Mouse (Mus musculus) left cerebral cortex, postnatal 36 days (tissue): ENCODE measurements around the gene 4930550C14Rik. TPM values are rescaled to one million over a fixed set of nuclear protein-coding genes. Genes with fewer than 3 reads are reported as not detected.

Experiments used
- DNase-seq, 2 experiments: peaks; one replicate each; pipeline ENCODE4 v3.0.0; 2021 to 2022; ENCODE audit warnings: low spot score in 2 of 2, mixed read lengths in 1 of 2
- intact Hi-C: fragments of 180-260 bp; cut with DNase I; formaldehyde crosslinking; loops from one replicate; pipeline ENCODE4 v1.15.1; 2025
- total RNA-seq, 2 experiments: library from RNA; stranded (reverse); gene quantifications; 2 replicates each; pipeline ENCODE4 v1.2.3; 2021

4930550C14Rik gene
- total RNA-seq = 1 to 10 TPM in 1 of 2 experiments, under 1 TPM in 1; 0.30 to 1.2 TPM

DNA sequence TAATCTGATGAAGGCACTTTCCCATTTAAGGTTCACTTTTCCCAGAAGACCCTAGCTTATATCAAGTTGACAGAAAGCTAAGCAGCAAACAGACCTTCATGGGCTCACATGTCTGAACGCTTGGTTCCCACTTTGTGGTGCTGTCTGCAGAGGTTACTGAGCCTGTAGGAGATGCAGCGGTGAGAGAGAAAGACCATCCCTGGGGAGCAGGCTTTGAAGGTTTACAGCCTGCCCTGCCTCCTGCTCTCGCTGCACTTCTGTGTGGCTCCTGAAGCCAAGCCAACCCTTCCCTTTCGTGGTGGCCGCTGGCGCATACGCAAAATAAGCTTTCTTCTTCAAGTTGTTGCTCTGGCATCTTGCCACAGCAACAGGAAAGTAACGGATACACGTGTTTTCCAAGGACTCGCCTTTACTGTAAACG is at the start of gene 4930550C14Rik:
Gene 4930550C14Rik (plus strand): TSS at position 35 of the 421 bp plus-strand sequence.
- peak in 1 of 2 experiments; percentile 15 for DNase-seq
- intact Hi-C loops = no loop called here

DNA sequence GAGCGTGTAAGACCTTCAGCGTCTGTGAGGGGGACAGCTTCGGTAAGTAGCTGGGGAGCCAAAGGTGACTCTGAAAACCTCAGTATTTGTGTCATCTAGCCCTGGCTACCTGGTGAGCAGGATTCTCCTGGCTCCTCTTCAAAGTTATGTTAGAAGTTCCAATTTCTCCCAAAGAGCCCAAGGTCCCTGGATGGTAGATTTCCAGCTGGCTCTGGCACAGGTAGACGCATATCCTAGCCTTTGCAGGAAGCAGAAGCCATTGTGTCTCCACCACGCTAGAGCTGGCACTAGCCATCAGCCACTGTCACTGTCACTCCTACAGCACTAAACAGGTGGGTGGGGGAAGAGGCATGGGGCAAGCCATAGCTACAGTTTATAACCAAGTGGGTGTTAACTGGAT is 49.0 kb upstream of the 4930550C14Rik start:
- intact Hi-C loops = no loop called here
- DNase-seq = no peak

DNA sequence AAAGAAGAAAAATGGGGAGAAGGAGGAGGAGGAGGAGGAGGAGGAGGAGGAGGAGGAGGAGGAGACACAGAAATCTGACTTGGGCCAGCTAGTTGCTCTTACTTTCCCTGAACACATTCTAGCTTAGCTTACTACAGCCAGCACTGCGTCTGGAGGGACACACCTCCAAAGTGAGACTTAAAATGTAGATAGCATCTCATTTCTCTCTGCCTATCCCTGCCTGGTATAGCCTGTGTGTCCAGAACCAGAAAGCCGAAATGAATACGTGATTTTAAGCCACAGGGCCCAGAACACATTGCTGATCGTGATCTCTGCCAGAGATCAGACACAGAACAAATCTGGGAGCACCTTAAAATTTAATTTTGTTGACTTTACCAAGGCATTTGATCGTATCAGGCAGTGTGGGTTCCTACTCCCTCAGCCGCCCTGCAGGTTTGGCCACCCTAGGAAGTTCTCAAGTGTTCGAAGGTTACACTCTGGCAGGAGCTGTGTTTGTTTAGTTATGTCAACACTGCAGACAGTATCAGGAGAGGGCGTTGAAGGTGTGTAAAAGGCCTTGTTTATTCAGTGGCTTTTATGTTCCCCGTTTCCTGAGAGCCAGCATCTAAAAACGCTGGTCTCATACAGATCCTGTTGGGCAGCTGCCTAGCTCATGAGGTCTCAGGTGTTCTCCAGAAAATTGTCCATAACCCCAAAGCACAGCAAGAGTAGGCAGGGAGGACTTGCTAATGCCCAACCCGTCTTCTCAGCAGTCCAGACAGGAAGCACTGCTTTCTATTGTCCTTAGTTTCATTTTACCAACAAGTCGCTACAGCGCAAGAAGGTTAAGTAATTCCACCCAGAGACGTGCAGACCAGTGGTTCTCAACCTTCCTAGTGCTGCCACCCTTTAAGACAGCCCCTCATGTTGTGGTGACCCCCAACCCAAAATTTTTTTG is 45.6 kb upstream of the 4930550C14Rik start:
- no peak for DNase-seq
- intact Hi-C loops = no loop called here

DNA sequence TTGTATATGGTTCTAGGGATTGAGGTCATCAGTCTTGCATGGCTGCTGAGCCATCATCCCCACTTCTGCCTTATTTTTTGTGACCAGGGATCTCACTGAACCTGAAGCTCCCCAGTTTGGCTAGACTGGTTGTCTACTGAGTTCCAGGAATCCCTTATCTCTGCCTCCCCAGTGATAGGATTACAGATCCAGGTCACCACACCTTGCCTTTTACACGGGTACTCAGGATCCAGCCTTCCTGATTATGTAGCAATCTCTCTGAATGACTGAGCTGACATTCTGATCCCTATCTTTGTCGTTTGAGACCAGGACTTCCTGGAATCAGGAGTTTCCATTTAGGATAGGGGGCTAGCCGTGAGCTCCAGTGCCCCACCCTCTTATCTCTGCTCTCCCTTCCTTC is 30.8 kb upstream of the 4930550C14Rik start:
- no peak for DNase-seq
- intact Hi-C loops = no loop called here

DNA sequence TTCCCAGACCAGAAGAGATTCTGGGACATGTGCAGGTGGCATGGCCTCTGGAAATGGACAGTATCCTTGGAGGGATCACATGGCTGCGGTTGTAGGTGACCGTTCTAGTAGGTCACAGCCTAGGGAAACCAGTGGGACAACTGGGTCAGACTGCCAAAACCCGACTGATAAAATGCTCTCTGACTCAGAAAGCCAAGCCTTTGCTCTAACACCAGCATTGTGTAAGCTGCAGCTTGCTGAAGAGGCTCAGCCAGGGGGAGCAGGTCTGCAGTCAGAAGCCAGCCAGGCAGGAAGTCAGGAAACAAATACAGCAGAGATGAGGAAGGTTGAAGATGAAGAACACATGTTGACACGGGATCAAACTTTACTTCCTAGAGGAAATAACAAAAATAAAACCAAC is 26.2 kb upstream of the 4930550C14Rik start:
- DNase-seq = no peak
- intact Hi-C loops = no loop called here

DNA sequence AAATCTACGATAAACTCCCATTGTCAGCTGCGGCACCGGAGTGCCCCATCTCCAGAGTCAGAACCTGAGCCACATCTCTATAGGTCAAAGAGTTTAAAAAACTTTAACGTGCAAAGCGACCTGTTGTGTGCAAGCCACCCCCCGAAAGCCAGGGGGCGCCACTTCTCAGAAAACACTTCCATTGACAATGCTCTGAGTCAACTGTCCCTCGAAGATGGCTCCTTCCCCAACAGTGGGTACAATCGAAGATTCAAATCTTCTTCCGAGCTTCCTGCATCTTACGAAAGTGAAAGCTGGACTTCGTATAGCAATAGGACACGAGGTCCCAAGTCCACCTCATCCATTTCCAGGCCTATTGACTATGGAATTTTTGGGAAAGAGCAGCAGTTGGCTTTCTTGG is 25.3 kb upstream of the 4930550C14Rik start:
- intact Hi-C loops = no loop called here
- DNase-seq = no peak

DNA sequence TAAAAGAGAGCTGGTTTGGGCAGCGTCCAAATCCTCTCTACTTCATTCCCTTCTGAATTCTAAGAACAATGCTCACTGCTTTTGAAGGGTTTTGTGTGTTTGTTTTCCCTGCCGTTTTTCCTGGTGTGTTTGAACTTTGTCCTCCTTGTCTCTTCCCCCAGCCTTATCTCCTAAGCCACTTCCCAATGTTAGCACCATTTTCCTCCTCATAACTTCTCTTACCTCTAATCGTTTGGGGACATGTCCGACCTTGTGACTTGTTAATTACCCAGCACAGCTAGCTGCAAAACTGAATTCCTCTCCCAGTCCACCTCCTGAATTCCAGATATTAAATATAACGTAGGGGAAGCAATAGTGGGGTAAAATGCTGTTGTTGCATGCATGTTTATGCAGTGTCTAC is 24.5 kb upstream of the 4930550C14Rik start:
- no peak for DNase-seq
- intact Hi-C loops = no loop called here

DNA sequence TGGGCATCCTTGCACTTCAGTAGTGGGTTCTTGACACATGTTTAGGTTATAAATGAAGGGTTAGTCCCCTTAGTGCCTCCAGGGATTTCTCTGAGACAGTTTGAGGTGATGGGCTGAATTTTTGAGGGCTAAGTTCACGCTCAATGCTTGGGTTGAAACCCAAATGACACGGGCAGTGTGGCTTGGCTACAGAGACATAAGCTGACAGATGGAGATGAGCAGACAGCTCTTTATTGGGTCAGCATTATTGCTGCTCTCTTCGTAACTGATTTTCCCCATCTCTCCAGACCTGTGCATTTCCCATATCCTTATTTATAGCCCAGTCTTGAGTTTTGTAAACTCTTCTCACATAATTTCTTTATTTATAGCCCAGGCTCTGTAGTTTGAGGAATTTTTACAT is 24.0 kb upstream of the 4930550C14Rik start:
- DNase-seq = no peak
- intact Hi-C loops = no loop called here

DNA sequence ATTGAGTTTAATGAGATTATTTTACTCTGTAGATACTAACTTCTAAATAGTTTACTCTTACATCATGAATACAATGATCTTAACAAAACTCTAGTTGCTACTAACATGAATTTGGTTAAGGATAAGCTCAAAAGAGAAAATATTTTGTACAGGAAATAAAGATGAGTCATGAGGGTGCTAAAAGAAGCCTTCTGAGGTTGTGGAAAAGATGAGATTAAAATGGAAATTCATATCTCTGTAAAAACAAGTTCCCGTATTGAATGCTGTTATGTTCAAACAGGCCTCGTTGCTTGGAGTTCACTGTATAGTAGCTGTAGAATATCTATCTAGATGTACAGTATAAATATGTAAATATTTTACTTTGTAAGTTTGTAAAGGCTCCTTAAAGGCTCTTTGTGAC is 21.5 kb upstream of the 4930550C14Rik start:
- intact Hi-C loops = loop anchor here (5.0 kb wide), 1 partner anchor 123 kb away; no protein-coding TSS in a partner anchor
- DNase-seq = no peak

DNA sequence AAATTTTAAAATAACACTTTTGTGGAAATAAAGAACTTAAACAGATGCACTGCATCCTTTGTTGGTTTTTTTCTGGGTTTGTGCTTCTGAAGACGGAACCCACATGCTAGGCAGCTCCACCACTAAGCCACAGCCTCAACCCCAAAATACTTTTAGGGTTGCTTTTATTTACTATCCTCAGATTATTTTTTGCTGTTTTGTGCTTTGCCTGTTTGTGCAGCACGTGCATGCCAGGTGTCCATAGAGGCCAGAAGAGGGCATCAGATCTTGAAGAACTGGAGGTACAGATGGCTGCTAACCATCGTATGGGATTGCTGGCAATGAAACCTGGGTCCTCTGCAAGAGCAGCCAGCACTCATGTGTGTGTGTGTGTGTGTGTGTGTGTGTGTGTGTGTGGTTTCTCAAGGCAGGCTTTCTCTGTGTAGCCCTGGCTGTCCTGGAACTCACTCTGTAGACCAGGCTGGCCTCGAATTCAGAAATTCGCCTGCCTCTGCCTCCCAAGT is 21.0 kb upstream of the 4930550C14Rik start:
- intact Hi-C loops = loop anchor here (5.0 kb wide), 1 partner anchor 124 kb away; no protein-coding TSS in a partner anchor
- DNase-seq = no peak

DNA sequence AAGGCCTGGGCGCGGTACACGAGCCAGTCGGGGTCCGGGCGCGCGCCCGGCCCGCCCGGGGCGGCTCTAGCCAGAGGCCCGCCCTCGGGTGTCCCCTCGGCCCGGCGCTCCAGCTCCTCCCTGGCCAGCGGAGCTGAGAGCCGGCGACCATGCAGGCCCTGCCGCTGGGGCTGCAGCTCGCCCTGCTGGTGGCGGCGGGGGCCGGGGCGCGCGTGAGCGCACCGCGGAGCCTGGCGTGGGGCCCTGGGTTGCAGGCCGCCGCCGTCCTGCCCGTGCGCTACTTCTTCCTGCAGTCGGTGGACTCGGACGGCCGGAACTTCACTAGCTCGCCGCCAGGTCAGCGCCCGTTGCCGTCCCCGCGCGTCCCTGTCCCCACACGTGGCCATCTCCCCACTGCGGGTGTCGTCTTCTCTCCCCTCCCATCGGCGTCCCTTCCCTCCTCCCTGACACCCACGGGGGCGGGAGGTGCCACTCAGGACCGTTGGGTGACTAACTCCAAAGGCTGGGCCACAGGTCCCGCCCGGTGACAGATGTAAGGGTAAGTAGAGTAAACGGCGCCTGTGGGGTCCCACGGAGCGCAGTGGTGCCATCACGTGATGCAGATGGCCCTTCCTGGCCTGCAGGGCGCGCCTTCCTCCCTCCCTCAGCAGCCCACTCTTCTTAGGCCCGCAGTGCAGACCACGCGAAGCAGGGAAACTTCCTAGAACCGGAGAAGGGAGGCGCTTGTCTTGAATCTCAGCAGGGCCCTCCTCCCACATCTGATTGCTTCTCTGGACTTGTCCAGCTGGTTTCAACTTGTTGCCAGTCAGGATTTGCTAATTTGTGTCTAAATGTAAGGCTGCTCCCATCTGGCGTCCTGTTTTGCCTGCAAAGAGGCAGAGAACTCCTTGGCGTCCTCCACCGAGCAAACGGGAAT is 17.9 kb upstream of the 4930550C14Rik start, which contains the start of gene Kdelc2:
Gene Kdelc2 (plus strand): TSS at position 75 of the 916 bp plus-strand sequence.
- DNase-seq = peak; percentile 79 to 80
- intact Hi-C loops = loop anchor here (2.0 to 5.0 kb wide), 2 partner anchors 43 to 127 kb away; no protein-coding TSS in a partner anchor

DNA sequence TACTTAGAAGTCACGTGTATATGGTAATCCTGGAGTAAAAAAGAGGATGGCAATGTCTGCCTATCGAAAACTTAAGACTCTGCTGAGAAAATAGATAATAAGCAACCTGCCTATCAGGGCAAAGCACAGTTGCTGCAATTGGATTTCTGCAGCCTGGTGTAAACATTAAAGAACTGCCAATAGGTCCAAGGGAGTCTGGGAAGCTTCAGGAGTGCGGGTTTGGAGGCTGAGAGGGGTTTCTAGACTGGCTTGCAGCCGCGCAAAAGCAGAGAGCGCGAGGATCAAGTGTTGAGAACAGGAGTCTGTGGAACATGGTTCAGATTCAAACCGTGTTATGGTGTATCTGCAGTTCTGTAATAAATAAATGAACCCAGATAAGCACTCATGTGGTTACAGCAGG is 17.3 kb upstream of the 4930550C14Rik start:
- no peak for DNase-seq
- intact Hi-C loops = loop anchor here (2.0 to 5.0 kb wide), 2 partner anchors 44 to 128 kb away; no protein-coding TSS in a partner anchor

DNA sequence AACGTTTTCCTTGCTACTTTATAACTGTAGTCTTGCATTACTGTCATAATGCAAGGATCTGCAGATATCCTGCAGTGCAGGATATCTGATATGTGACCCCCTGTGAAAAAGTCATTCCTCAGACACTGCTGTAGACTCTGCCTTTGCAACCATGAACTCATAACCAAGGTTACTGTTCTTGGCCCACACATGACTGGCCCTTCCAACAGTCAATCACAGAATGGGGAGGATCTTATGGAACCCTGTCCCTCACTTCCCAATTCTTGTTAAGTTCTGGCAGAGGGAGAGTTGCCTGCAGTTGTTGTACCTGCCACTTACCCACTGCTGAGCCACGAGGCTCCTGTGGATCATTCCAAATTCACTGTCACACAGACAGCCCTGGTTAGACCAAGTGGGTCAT is 14.7 kb upstream of the 4930550C14Rik start:
- no peak for DNase-seq

DNA sequence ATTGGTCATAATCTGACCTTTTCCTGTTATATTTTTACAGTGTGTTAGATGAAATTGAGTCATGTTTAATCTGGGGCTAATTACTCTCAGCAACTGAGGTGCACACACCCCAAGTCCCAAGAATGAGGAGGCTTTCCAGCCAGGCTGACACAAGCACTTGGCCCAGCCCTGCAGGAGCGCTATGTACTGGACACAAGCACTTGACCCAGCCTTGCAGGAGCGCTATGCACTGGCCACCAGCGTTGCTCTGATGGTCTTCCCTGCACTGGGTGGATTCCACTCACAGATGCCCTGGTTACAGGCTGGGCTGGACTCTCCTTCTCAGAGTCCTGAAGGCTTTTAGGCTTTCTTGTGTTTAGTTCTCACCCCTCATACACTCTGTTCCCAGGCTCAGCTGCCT is 13.0 kb upstream of the 4930550C14Rik start:
- no peak for DNase-seq
- intact Hi-C loops = no loop called here

More for the DNA sequence above, 14.7 kb upstream of the 4930550C14Rik start:
- intact Hi-C loops = no loop called here

DNA sequence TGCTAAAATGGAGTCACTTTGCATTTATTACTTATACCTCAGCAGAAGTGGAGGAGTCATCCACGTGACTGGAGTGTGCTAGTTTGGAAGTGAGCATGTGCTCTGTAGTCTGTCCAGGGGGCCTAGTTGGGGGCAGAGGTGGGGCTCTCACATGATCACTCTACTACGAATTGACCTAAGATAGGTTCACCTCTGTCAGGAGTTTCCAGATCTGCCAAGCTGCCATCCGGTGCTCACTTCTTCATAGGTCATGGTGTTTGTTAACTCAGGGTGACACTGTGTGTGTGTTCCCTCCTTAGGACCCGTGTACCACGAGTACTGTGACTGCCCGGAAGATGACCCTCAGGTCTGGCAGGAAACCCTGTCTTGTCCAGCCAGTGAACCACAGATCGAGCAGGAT is 12.0 kb upstream of the 4930550C14Rik start:
- intact Hi-C loops = no loop called here
- no peak for DNase-seq

DNA sequence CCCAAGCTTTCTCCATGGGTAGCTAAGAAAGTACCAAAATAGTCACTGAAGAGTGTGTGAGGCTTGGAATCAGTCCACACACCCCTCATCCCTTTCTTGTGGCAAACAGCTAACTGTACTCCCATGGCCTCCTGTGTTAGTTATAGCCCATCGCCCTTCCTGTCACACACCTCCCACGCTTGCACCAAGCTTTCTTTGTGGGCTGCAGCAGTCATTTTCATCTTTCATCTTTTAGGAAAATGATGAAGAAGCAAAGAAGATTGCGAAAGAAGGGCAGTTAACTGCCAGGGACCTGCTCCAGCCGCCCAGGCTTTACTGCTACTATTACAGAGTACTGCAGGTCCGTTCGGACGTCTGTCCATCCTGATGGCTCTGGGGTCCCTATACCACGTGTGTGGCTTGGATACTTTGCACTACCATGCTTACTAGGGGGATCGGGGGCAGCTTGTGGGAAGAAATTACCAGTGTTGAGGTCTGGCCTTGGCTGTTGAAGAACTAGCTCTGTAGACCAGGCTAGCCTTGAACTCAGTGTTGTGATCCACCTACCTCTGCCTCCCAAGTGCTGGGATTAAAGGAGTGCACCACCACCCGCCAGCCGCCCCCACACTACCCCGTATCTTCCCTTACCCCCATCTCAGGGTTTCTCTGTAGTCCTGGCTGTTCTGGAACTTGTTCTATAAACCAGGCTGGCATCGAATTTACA is 4.3 kb upstream of the 4930550C14Rik start:
- intact Hi-C loops = loop anchor here (2.0 kb wide), 1 partner anchor 143 kb away; no protein-coding TSS in a partner anchor
- no peak for DNase-seq

DNA sequence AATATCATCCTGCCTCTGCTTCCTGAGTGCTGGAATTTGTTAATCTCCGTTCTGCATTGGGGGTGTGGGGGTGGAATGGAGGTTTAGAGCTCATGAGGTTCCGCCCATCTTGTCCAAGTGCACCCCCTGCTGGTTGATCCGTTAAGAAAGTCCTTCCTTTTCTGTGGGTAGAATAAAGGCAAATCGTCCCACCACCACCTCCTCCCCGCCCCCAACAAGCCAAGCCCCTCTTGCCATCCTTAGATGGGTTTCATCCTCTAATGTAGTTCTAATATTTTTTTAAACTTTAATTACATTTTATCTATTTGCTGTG is 3.8 kb upstream of the 4930550C14Rik start:
- intact Hi-C loops = loop anchor here (2.0 kb wide), 1 partner anchor 144 kb away; no protein-coding TSS in a partner anchor
- no peak for DNase-seq

DNA sequence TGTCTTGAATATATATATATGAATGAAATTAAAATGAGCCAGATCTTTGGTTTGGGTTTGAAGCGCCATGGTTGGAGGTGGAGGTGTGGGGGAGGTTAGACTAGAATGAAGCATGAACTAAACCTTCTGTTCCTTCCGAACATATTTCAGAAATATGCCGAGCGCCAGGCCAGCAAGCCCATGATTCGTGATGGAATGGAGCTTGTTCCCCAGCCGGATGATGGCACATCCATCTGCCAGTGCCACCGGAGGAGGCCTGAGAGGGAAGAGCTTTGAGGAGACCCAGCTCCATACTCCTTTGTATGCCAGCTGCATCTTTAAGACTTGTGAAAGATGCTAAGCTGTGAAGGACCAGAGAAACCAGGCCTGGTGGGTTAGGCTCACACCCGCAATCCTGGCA is 2.6 kb upstream of the 4930550C14Rik start:
- peak in 1 of 2 experiments; percentile 31 for DNase-seq
- intact Hi-C loops = loop anchor here (2.0 kb wide), 1 partner anchor 145 kb away; no protein-coding TSS in a partner anchor

DNA sequence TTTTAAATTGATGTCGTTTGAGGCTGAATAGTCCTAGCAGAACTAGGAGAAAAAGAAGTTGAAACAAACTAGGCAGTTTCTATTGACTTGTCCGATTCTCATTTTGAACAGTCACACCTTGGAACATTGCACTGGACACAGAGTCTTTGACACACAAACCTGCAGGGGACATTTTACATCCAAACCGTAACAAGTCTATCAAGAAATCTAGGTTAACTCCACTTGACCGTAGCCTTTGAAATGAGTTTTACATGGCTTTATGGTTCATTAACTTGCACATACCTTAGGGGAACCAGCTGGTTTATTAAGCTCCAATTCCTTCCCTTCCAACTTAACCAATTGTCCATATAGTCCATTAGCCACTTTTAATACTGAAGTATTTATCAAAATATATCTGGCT is 1.4 kb upstream of the 4930550C14Rik start:
- intact Hi-C loops = no loop called here
- DNase-seq = no peak
